ENCODE assay signal across 17 mouse cellular contexts in genomic region chr17:85352731-85353130, GRCm38 (mm10).
DNase-seq lines count a peak whose midpoint lies in the region; ATAC-seq and TF ChIP-seq lines count a peak whose summit lies in the region.
"Had no signal": no experiment of that assay in that cellular context is flagged by ENCODE, and none has a peak within 500 bp of the region (broad histone marks: within the 10 kb centered on the region; RNA-seq: fewer than 3 reads in every experiment).

No protein-coding gene starts in this region.

- peak; percentile 35 for TF ChIP-seq CTCF in forebrain, postnatal 0 days (IDR thresholded peaks at IDR 0.05; ENCODE audit: low read depth)
- peak; percentile 37 for TF ChIP-seq CTCF in liver, embryonic 14.5 days (IDR thresholded peaks at IDR 0.05; ENCODE audit: low read depth)
- peak; percentile 77 for TF ChIP-seq CTCF in E14TG2a.4 (conservative IDR thresholded peaks at IDR 0.05; ENCODE audit: low read length)

- no peaks in the 10 kb centered on the region for H3K9me3 ChIP-seq in forebrain, postnatal 0 days (ENCODE audit: low read length)
- H3K9me3 ChIP-seq in forebrain, embryonic 13.5 days (replicated peaks), result no peaks in the 10 kb centered on the region
- no peaks in the 10 kb centered on the region for H3K9me3 ChIP-seq in liver, embryonic 14.5 days (ENCODE audit: control insufficient read depth, low read length)
- H3K9me3 ChIP-seq in liver, embryonic 12.5 days (replicated peaks), result no peaks in the 10 kb centered on the region
- no peaks in the 10 kb centered on the region for H3K9me3 ChIP-seq in E14TG2a.4 (ENCODE audit: low read length)
- H3K9me3 ChIP-seq: embryonic facial prominence, embryonic 13.5 days; heart, embryonic 15.5 days; hindbrain, embryonic 15.5 days; neural tube, embryonic 15.5 days had no signal

- no peaks in the 10 kb centered on the region for H3K36me3 ChIP-seq in forebrain, postnatal 0 days (ENCODE audit: insufficient read depth)
- no peaks in the 10 kb centered on the region for H3K36me3 ChIP-seq in forebrain, embryonic 13.5 days (ENCODE audit: poor library complexity, severe bottlenecking)
- no peaks in the 10 kb centered on the region for H3K36me3 ChIP-seq in liver, embryonic 14.5 days (replicated peaks; ENCODE audit: control insufficient read depth, insufficient read depth, low read depth)
- H3K36me3 ChIP-seq in liver, embryonic 12.5 days, result no peaks in the 10 kb centered on the region
- no peaks in the 10 kb centered on the region for H3K36me3 ChIP-seq in E14TG2a.4 (ENCODE audit: insufficient read depth, low read length)
- H3K36me3 ChIP-seq: embryonic facial prominence, embryonic 13.5 days; heart, embryonic 15.5 days; hindbrain, embryonic 15.5 days; neural tube, embryonic 15.5 days had no signal

- H3K4me1 ChIP-seq in forebrain, postnatal 0 days (ENCODE audit: insufficient read depth), result 0 out of 2 replicates have a peak, but pooled peaks cover 4% of the 10 kb centered on the region
- peaks cover 7% of the 10 kb centered on the region; the same call in 1 of the 2 replicates for H3K4me1 ChIP-seq in forebrain, embryonic 13.5 days
- H3K4me1 ChIP-seq in liver, embryonic 14.5 days (replicated peaks; ENCODE audit: control insufficient read depth in 2 of 2, insufficient read depth in 2 of 2, low read length in 1 of 2), result no peaks in the 10 kb centered on the region
- H3K4me1 ChIP-seq in liver, embryonic 12.5 days, result no peaks in the 10 kb centered on the region
- H3K4me1 ChIP-seq in E14TG2a.4 (replicated peaks; ENCODE audit: low read depth, low read length), result peaks cover 6% of the 10 kb centered on the region
- H3K4me1 ChIP-seq: embryonic facial prominence, embryonic 13.5 days; heart, embryonic 15.5 days; hindbrain, embryonic 15.5 days; neural tube, embryonic 15.5 days had no signal

- WGBS in forebrain, postnatal 0 days, result 91% methylated on average over 7 of the region's 7 CpGs
- 89% methylated on average over 7 of the region's 7 CpGs for WGBS in forebrain, embryonic 13.5 days
- 65% methylated on average over 7 of the region's 7 CpGs for WGBS in liver, embryonic 14.5 days (ENCODE audit: insufficient replicate concordance)
- WGBS in liver, embryonic 12.5 days (ENCODE audit: insufficient replicate concordance), result 70% methylated on average over 7 of the region's 7 CpGs

- ATAC-seq in forebrain, postnatal 0 days, result no peak
- ATAC-seq in forebrain, embryonic 13.5 days, result no peak
- ATAC-seq in liver, embryonic 14.5 days (ENCODE audit: insufficient read depth), result no peak
- ATAC-seq in liver, embryonic 12.5 days, result no peak
- no peak for ATAC-seq in inflammation-experienced regulatory T-cells, adult 6 months

- H3K4me3 ChIP-seq in forebrain, postnatal 0 days (ENCODE audit: low read depth, low read length), result no peak overlapping the region
- no peak overlapping the region for H3K4me3 ChIP-seq in forebrain, embryonic 13.5 days
- H3K4me3 ChIP-seq in liver, embryonic 14.5 days (ENCODE audit: insufficient read depth in 1 of 2, low read depth in 2 of 2, low read length in 2 of 2), result no peak overlapping the region
- no peak overlapping the region for H3K4me3 ChIP-seq in liver, embryonic 12.5 days
- H3K4me3 ChIP-seq in E14TG2a.4 (replicated peaks; ENCODE audit: low read length), result no peak overlapping the region
- H3K4me3 ChIP-seq: embryonic facial prominence, embryonic 13.5 days; heart, embryonic 15.5 days; hindbrain, embryonic 15.5 days; neural tube, embryonic 15.5 days had no signal

- no peak for DNase-seq in forebrain, postnatal 0 days
- no peak for DNase-seq in liver, embryonic 14.5 days (ENCODE audit: low read depth in 3 of 3, low spot score in 3 of 3)
- peak; percentile 49 for DNase-seq in ZHBTc4 (ENCODE audit: low read depth, low spot score)
- DNase-seq in layer of hippocampus, postnatal 10 days (ENCODE audit: low spot score in 2 of 2), result no peak
- DNase-seq: kidney, postnatal 10 days; liver; lung, postnatal 4 days; right cerebral cortex, adult 18-20 months; thymus, postnatal 14 days had no signal

- H3K4me2 ChIP-seq in forebrain, postnatal 0 days (ENCODE audit: low read depth), result no peak overlapping the region
- no peak overlapping the region for H3K4me2 ChIP-seq in forebrain, embryonic 13.5 days
- no peak overlapping the region for H3K4me2 ChIP-seq in liver, embryonic 14.5 days (ENCODE audit: low read depth)
- H3K4me2 ChIP-seq in liver, embryonic 12.5 days, result no peak overlapping the region
- H3K4me2 ChIP-seq: embryonic facial prominence, embryonic 13.5 days; heart, embryonic 15.5 days; hindbrain, embryonic 15.5 days; neural tube, embryonic 15.5 days had no signal

- no peak for TF ChIP-seq EP300 in liver, embryonic 14.5 days (IDR thresholded peaks at IDR 0.05; ENCODE audit: low read depth)

- no peak overlapping the region for H3K27ac ChIP-seq in forebrain, postnatal 0 days (ENCODE audit: low read depth, low read length)
- no peak overlapping the region for H3K27ac ChIP-seq in forebrain, embryonic 13.5 days
- H3K27ac ChIP-seq in liver, embryonic 14.5 days, result no peak overlapping the region
- H3K27ac ChIP-seq in liver, embryonic 12.5 days, result no peak overlapping the region
- H3K27ac ChIP-seq: embryonic facial prominence, embryonic 13.5 days; heart, embryonic 15.5 days; hindbrain, embryonic 15.5 days; neural tube, embryonic 15.5 days had no signal

- H3K9ac ChIP-seq in forebrain, postnatal 0 days, result no peak overlapping the region
- no peak overlapping the region for H3K9ac ChIP-seq in forebrain, embryonic 13.5 days
- H3K9ac ChIP-seq in liver, embryonic 14.5 days (replicated peaks), result no peak overlapping the region
- H3K9ac ChIP-seq in liver, embryonic 12.5 days, result no peak overlapping the region
- H3K9ac ChIP-seq: embryonic facial prominence, embryonic 13.5 days; heart, embryonic 15.5 days; hindbrain, embryonic 15.5 days; neural tube, embryonic 15.5 days had no signal

- H3K27me3 ChIP-seq in forebrain, postnatal 0 days (ENCODE audit: insufficient read depth, low read length), result no peaks in the 10 kb centered on the region
- no peaks in the 10 kb centered on the region for H3K27me3 ChIP-seq in forebrain, embryonic 13.5 days
- H3K27me3 ChIP-seq in liver, embryonic 14.5 days (ENCODE audit: control insufficient read depth, insufficient read depth, low read length), result no peaks in the 10 kb centered on the region
- no peaks in the 10 kb centered on the region; the same call in 1 of the 2 replicates for H3K27me3 ChIP-seq in liver, embryonic 12.5 days (replicated peaks)
- H3K27me3 ChIP-seq in E14TG2a.4 (ENCODE audit: insufficient read depth, low read length), result no peaks in the 10 kb centered on the region
- H3K27me3 ChIP-seq: embryonic facial prominence, embryonic 13.5 days; heart, embryonic 15.5 days; hindbrain, embryonic 15.5 days; neural tube, embryonic 15.5 days had no signal
